Mouse (Mus musculus) cerebellum, adult 11-12 months (tissue): ENCODE data around the gene Gm26566.
A peak's percentile ranks its signal among the peaks of the same experiment; 100 is the strongest.

ENCODE experiments used
- DNase-seq: peaks from one replicate; pipeline ENCODE4 v3.0.0; 2022

The Gm26566 gene

DNA sequence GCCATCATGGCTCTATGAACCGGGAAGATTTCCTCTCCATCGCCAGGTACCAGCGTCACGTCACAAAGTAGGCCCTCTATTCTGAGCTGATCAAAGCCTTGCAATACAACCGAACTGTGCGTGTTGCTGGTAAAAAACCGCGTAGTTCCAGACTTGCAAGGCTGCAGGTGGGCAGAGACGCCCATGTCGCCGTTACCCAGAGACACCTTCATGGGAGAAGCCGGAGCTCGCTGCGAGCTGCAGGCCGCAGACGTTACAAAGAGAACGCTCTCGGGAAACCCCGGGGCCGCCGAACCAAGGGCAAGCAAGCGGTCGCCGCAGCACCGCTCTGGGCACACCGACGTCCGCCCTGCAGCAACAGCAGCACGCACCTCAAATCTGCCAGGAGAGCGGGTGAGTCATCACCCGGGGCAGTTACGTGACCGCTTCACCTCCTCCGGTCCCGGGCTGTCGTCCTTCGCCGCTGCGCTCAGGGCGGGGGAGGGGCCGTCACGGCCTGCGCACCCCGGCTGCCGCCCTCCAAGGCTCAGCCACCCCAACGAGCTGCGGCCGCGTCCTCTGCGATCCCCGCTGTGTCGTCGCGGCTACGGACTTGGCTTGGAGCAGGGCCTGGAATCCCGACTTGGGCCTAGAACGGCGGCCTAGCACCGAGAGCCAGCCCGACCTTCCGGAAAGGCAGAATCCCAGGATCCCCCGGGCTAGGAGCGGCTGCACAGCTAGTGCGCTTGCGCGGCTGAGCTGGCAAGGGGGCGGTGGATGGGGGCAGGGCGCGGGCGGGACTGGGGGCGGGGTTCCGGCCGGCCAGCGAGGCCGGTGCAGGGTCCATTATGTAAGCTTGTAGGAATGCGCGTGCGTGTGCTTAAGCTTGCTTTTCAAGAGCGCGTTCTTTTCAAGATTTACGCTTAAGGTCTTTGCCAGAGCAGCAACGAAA, at the start of gene Gm26566, which contains the start of gene Klhl9:
Gm26566 (plus strand) TSS at position 15 of the 931 bp plus-strand sequence.
Klhl9 (minus strand) TSS at position 675 of the 931 bp plus-strand sequence.
- peak; percentile 94 for DNase-seq

DNA sequence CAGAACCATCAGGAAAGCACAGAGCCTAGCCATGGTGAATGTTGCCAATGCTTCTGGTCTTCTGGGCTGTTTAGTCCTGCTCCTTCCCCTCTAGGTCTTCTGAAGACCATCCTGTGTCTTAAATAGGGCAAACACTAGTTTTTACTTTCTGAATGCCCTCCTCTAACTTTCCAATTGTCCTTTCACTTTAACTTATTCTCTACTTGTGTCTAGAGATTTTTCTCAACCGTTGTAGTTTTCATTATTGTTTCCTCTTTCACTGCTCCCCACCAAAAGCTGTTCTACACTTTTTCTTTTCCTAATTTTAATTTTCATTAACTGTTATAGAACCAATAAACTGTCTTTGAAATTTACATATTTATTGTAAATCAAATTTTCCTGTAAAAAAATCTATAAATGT, 44.8 kb upstream of the Gm26566 start, which contains the start of gene Ifna16:
Ifna16 (minus strand) TSS at position 101 of the 400 bp plus-strand sequence.
- no peak for DNase-seq

DNA sequence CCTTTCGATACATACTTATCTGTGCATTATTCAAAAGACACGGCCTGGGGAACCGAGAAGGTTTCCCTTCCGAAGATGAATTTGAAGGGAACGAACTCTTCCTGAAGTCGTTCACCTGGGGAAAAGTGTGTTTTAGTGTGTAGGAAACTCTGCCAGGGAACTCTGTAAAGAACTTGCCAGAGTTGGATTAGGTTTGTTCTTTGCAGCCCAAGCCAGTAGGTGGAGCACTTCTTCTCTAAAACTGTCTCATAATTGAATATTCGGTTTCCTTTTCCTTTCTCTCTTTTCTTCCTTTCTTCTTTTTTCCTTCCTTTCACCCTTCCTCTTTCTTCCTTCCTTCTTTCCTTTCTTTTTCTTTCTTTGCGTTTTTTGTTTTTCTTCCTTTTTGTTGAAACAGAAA, 41.2 kb upstream of the Gm26566 start:
- DNase-seq = no peak

DNA sequence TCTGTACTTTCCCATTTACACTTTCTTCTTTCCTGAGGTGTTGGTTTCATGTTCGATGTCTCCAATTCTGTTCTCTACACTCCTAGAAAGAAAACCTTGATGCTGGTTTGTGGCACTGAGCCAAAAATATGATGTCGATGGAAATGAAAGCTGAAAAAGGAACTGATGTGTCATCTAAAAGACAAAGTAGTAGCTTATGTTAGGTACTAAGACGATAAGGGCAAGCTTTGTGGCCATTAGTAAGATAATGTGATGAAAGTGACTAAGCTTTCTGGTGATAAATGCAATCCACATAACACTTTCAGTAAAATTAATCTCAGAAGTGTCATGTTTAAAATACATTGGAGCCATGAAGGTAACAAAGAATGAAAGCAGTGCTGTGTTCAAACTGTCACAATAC, 40.3 kb upstream of the Gm26566 start:
- DNase-seq = no peak

DNA sequence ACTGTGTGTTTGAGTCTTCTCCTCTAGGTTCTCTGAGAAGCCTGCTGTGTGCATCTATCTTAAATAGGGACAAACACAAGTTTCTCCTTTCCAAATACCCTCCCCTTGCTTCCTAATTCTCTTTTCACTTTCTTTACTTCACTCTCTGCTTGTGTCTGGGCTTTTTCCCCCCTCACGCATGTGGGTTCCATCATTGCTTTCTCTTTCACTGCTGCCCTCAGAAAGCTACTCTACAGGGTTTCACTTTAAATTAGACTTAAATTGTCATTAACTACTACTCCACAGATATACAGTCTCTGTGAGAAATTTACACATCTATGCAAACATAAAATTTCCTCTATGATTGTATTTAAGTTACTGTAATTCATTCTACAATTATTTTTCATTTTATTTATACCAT, 37.8 kb upstream of the Gm26566 start, which contains the start of gene Ifna2:
Ifna2 (minus strand) TSS at position 101 of the 400 bp plus-strand sequence.
- DNase-seq = no peak

DNA sequence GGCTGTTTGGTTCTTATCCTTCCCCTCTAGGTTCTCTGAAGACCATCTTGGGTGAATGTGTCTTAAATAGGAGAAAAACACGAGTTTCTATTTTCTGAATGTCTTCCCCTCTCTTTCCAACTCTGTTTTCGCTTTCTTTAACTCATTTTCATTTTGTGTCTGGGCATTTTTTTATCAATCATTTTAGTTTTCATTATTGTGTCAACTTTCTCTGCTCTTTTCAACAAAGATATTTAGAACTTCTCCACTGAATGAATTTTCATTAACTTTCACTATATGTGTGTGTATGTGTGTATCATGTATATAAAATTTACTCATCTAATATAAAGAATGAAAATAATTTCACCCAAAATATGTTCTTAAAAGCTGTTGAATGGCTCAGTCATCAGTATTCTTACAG, 30.3 kb upstream of the Gm26566 start, which contains the start of gene Ifnab:
Ifnab (minus strand) TSS at position 101 of the 400 bp plus-strand sequence.
- DNase-seq = no peak

DNA sequence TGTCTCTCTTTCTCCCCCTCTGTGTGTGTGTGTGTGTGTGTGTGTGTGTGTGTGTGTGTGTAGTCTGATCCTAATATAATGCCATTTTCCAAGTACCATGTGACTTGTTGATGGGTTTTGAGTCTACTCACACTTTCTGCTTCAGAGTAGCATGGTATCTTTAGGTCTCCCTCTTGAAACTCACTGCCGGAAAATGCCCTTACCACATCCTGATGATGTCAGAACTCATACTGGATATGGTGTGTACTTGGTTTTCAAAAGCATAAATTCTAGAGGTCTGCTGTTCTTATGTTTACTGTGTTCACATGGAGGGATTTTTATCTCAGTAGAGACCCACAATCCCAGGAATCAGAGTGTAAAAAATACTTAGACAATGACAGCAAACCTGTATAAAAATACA, 29.1 kb upstream of the Gm26566 start:
- DNase-seq = no peak

DNA sequence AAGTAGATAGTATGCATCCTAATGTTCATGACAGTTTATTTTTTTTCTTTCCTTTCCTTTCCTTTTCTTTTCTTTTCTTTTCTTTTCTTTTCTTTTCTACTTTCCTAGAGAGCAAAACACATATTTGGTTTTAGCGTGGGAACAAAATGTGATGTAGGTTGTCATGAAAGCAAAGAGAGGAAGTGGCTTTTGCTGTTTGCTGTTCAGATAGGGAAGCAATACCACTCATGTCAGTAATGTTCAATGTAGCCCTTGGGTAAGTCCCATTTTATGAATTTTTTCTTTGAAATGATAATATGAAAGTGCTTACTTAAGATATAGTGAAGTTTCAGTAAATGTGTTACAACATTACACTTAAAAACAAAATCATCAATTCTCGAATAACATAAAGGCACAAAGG, 28.2 kb upstream of the Gm26566 start:
- no peak for DNase-seq

DNA sequence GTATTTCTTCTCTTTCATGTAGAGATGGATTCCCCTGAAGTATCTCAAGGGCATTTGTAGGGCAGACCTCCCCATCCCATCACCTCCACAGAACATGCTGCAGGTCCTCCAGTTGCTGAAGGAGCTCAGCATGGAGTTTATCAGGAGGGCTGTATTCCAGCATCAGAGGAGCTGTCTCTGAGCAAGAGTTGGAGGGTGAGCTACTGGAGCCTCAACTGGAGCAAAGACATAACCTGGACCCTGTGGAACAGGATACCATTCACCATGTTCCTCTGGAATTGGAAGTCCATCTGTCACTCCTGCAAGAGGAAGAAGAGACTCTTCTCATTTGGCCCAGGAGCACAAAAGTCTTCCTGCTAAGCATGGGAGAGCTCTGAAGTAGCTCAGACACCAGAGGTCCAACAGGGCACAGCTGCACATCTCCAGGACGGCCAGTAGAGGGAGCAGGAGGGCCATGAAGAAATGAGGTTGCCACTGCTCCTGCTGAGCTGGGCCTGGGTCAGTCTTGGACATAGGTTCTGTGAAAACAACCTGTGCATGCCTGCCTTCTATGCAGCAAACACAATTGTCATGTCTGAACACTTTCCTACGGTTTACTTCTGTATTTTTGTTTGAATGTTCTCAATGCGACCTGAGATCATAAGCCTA, 25.2 kb upstream of the Gm26566 start:
- peak; percentile 56 for DNase-seq

DNA sequence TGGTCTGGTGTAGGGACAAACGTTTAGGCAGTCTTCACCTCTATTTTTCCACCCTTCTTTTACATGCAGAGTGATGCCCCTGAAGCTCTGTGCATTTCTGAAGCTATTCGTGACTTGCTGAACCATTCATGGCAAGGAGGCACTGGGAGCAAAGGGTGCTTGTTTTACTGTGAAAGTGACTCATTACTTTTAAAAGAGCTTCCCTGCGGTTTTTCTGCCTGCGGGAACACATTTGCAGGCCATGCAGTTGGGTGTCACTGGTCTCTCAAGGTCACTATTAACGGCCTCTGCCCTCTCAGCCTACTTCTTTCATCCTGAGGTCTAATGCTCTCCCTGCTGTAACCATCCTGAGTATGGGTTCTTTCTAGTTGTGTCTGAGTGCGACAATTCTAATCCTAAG, 24.5 kb upstream of the Gm26566 start:
- no peak for DNase-seq

DNA sequence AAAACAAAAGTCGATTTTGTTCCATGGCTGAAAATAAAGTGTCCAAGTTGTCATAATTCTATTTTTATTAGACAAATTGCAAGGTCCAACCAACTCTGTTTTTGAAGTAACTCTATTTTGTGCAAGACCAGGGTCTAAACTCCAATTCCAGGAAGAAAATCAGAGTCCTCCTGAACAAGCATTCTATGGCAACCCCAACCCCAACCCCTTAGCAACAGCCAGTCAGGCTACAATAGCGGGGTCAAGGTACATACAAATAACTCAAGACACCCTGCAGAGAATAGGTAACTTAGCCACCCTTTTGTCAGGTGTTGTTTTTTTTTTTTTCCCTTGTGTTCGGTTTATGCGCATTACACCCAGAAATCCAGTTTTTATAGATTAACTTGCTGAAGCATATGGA, 23.9 kb upstream of the Gm26566 start:
- DNase-seq = no peak

DNA sequence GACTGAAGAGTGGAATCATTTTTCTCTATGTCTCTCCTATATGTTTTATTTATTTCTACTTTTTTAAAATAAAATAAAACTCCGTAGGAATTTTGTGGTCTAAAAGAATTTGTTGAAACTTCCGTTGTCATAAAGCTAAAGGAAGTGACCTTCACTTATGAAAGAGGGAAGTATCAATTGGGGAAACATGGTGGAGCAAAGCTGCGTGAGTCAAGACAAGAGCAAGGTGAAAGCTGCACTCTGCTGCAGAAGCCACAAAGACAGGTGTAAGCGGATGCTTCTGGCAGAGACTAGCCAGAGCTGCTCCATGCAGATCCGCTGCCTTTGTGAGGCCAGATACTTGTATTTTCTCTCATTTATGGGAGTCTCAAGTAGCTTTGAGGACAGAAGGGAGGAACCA, 22.8 kb upstream of the Gm26566 start:
- no peak for DNase-seq

DNA sequence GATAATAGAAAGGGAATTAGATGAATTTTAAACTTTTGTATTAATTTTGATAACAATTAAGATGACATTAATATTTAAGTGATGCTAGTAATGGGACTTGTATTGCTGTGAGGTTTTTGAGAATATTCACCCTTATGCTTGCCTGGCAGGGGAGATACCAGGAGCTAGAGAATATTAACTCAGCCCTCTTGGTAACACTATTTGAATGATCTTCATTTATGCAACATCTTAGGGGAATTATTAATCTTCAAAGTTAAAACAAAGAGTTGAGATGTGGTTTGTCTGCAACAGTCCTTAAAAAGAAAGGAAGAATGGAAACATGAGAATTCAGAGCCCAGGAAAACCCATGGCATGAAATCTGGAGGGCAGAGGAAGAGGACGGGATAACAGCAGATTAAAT, 22.3 kb upstream of the Gm26566 start:
- DNase-seq = no peak

DNA sequence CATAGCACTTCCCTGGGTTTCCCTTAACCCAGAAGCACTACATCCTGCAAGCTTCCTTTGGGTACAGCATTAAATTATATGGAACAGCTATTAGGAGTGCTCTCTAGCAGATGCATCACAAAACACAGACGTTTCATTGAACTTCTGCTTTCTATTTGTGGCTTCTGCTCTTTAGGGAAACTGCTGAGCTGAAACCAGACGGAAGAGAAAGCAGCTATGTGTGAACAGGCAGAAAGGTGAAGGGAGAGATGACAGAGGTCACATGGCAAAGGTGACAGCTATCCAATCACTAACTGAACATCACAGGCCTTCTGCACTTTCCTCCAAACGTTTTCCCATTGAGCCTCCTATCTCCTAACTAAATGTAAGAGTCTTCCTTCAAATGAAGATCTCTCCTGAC, 15.7 kb upstream of the Gm26566 start:
- DNase-seq = no peak

DNA sequence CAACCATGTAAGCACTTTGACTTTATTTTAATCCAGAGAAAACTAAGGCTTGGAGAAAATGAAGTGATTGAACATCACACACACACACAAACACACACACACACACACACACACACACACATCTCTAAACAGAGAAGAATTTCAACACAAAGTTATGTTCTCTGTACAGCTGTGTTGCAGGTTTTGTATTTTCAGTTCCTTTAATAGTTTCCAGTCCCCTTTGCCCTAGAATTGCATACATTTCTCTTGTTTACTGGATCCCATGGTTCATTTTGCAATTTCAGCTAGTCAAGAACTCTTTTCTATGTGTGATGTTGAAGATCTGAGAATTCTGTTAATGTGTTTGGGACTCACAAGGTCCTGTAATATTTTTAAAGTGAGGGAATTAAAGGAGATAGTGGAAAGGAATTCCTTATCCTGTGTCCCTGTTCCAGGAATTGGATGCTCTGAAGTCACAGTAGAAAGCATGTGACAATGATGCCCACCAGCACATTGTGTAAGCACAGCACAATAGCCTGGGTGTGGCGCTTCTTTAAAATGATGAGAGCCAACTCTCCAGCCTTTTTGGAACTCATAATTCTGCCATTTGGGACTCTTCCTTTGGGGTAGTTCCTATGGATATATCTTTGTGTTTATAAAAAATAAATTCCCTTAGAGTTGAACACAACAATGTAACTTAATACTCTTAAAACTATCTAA, 14.3 kb upstream of the Gm26566 start:
- no peak for DNase-seq

DNA sequence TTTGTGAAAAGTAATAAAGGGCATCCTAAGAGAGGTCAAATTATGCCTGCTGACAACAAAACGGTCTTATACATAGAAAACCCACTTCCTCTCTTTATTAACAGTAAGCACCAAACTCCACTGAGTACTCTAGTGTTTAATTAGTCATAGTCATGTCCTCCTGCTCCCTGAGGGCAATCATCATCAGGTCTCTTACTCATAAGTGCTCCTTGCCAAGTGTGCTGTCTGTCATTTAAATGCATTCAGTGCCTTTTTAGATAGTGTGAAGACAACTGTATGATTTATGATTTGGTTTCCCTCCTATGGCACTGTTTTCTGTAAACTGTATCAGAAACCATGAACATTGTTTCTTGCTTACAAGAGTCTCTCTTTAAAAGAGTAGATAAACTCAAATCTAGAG, 7.3 kb upstream of the Gm26566 start:
- DNase-seq = no peak

DNA sequence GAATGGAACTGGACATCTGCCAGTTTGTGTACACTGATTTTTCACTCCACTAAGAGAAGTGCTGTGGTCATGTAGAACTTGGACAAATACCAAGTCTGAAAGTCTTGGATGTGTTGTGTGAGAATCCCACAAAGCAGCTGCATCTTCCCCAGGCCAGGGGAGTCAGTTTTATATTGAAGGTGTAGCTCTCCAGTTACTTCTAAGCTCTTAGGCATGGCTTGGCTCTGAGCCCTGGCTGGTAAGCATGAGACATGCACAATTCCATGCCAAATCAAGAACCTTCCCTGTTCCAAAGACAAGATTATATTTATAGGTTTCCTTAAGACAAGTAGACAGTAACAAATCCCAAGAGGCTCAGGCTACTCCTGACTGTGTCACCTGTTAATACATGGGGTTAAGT, 6.5 kb upstream of the Gm26566 start:
- DNase-seq = peak; percentile 13

DNA sequence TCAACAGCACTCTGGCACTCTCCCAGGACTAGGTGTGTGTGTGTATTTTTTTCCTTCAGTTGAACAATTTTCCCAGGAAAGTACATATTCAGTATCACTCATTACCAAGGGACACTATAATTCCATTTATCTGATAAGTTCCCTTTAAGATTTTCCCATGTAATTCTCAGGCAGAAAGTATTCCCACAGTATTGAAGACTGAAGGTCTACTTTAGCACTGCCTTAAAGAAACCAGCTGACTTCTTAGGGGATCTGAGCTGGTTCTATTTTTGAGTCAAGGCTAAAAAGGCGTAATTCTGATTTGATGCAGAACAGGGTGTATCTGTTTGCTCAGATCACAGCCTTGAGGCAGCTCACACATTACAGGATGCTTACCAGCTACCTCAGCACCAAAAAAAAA, 2.9 kb upstream of the Gm26566 start:
- no peak for DNase-seq

DNA sequence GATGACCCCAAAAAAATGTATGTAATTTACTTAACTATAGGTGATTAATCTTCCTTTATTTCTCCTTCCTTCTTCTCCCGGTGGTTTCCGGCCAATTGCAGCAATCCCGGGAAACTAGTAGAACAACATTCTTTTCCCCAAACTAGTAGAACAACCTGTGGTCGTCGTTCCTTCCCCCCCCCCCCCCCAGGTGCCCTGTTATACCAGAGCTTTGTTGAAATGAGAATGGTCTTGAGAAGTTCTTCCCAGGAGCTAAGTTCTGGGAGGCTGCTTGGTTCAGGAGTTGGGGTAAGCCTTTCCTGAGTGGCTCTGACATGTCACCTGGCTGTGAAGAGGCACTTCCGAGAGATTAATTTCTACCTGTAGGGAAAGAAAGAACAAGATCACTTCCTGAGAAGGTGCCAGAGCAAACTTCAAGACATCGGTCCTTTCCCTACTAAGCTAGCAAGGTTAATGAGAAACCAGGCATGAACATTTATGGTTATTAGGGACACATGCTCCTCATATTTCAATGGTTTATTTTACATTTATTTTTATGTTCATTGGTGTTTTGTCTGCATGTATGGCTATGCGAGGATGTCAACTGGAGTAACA, 2.0 kb downstream of the Gm26566 start:
- peak; percentile 10 for DNase-seq

DNA sequence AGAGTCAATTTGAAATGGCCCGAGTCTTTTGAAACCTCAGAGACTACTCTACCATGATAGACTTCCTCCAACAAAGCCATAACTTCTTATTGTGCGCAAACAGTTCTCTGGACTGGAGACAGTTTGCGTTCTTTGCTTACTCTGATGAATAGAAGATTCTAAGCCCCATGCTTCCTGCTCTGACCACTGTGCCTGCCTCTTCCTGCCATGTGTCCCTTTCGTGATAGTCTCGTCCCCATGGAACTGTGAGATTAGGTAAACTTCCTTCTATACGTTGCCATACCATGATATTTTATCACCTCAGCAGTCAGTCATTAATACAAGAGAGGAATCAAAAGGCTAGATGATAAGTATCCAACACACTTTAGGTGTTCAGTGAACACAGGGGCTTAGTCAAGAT, 5.1 kb downstream of the Gm26566 start:
- no peak for DNase-seq

DNA sequence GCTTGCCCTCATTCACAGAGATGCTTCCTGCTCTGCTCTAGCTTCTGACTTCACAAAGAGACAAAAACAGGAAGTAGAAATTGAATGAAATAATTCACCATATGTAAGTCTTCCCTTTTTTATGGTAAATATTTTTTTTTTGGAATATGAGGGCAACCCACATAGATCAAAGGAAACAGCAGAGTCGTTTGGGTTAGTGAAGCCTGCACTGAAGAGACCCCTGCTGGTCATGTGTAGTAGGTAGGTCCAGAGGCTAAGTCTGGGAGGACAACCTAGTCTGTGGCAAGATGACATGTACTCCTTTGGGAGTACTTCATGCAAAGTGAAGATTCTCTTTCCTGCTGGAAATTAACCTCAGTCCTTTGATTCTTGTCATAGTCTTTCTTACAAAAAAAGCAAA, 5.7 kb downstream of the Gm26566 start:
- DNase-seq = no peak

DNA sequence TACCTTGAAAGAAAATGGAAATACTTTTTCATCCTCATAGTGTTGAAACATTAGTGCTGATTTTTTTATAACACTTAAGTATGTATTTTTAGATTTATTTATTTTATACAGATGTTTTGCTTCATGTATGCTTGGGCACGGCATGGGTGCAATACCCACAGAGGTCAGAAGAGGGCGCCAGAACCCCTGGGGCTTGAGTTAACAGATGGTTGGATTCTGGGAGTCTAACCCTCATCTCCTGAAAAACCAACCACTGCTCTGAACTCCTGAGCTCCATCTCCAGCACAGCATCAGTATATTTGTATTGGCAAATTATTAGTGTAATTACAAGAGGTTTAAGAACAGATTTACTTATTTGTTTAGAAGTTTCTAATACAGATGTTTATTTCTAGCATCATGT, 16.9 kb downstream of the Gm26566 start:
- peak; percentile 27 for DNase-seq

DNA sequence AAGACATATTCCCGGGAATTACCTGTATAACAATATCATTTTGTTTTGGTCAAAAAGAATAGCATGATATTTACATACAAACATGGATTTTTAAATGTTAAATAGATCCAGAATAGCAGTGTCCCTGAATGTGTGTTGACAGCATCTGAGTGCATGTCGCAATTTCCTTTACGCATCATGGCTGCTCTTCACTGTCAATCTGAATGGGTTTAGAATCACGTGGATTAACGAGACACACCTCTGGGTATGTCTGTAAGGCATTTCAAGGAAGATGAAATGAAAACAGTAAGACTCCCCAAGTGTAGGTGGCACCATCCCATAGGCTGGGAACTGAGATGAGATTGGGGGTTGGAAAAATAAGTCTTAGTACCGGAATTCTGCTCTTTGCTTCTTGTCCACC, 17.4 kb downstream of the Gm26566 start:
- DNase-seq = no peak
